Mouse (Mus musculus): ENCODE measurements around the gene Gm13871.
"Not testable (repeated sequence)": the region's sequence is repeated elsewhere in the genome, so short reads cannot be mapped to it uniquely, and the experiment has no call there.

Gm13871 gene

GRCm38 (mm10) chr4:73905853-73906252 lies at the start of gene Gm13871:
Gene Gm13871 (minus strand): TSS chr4:73905953.
- in situ Hi-C loops (cut with MboI, MseI): not testable (repeated sequence)

GRCm38 (mm10) chr4:73950375-73950896 lies 44.7 kb upstream of the Gm13871 start, which contains the start of gene 2310002L09Rik:
Gene 2310002L09Rik (minus strand): TSS chr4:73950846.
- in situ Hi-C loops (cut with MboI, MseI): no loop called here

- in situ Hi-C loops (cut with MboI, MseI): loop anchor here in 1 of 2 experiments (5.0 kb wide), 1 partner anchor 33 kb away; no protein-coding TSS in a partner anchor
Observed at GRCm38 (mm10) chr4:73920660-73921059, 14.9 kb upstream of the Gm13871 start, which contains the start of gene Gm11756. Gene Gm11756 (minus strand): TSS chr4:73920760.

- in situ Hi-C loops (cut with MboI, MseI): not testable (repeated sequence)
Observed at GRCm38 (mm10) chr4:73891012-73891411, 14.7 kb downstream of the Gm13871 start, which contains the start of gene Gm11757. Gene Gm11757 (minus strand): TSS chr4:73891112.

DNA sequence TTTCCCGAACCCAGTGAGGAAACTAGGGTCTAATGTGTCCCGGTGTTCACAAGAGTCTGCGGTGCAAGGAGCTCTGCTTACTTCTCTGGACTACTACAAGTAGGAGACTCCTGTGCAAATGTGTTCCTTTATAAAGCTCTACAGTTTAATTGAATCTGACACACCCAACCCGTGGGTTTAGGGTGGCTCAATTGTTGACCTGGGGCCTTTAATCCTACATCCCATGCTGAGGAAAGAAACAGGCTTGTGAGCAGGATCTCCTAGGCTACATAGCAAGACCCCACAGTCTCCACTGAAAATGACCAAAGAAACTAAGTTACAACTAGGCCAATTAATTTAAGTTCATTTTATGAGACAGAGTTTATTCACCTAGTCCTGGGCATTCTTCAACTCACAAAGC lies 29.6 kb downstream of the Gm13871 start, which contains the start of gene Gm11758:
Gene Gm11758, minus strand, starts transcription at position 101 of the 400 bp plus-strand sequence.
- in situ Hi-C loops (cut with MboI, MseI): not testable (repeated sequence)
